Mouse (Mus musculus): ENCODE data around the gene Xcr1. TPM values are rescaled to one million over a fixed set of nuclear protein-coding genes. Genes with fewer than 3 reads are reported as not detected.

Gene Xcr1
- polyA plus RNA-seq, 1 experiment from 2014 or later, result not detected

DNA sequence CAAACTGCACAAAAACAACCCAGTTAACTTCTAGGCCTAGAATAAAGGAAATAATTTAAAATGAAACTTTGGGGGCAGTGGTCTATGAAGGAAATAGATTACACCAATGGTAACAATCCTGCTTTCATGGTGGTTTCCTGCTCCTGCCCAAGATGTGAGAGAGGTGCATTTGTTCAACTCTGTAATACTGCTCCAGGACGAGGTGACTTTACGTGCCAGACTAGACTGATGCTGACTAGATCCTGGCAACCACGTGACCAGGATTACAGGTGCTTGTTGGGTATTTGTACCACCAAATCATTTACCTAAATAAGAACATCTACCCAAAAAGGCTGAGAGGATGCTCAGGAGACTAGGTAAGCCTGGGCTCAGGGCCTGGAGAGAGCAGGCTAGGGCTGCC lies 50.0 kb downstream of the Xcr1 start:
- WGBS, result 89% methylated on average over 3 of the region's 3 CpGs
- H3K27me3 ChIP-seq, result no peaks in the 10 kb centered on the region
- no peak overlapping the region for H3K9ac ChIP-seq
- no peak overlapping the region for H3K27ac ChIP-seq
- H3K36me3 ChIP-seq, result peaks cover 70% of the 10 kb centered on the region
- H3K9me3 ChIP-seq (replicated peaks), result no peaks in the 10 kb centered on the region
- no peak overlapping the region for H3K4me2 ChIP-seq
- no peak overlapping the region for H3K4me3 ChIP-seq (replicated peaks)
- no peaks in the 10 kb centered on the region for H3K4me1 ChIP-seq
- no peak for ATAC-seq (replicated peaks; ENCODE audit: low FRiP score)

- 69% methylated on average over 7 of the region's 7 CpGs for WGBS
- no peaks in the 10 kb centered on the region for H3K9me3 ChIP-seq (replicated peaks)
These were observed 53.2 kb downstream of the Xcr1 start for GRCm38 (mm10) chr9:123808583-123808982.

DNA sequence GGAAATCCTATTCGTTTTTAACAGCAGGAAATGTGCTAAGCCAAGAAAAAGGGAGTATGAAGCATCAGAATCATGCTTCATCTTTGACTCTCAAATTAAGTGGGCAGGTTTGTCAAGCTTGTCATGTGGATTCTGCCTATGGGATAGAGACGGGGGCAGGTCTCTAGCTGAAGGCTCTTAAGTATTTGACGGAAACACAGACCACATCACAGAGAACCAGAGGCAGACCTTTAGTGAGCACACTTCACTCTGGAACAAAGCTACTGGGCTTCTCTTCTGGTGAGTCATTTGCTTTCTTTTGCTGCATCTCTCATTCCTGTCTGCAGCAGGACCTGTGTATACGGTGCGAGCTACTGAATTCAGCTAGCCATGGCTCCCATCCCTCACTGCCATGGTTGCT lies 55.6 kb downstream of the Xcr1 start, which contains the start of gene Cxcr6:
Gene Cxcr6, plus strand, starts transcription at position 209 of the 400 bp plus-strand sequence.
- WGBS, result 92% methylated on average over 5 of the region's 5 CpGs

More at GRCm38 (mm10) chr9:123808583-123808982, 53.2 kb downstream of the Xcr1 start:
- Histone ChIP-seq H3K27me3 (no peaks in the 10 kb centered on the region), H3K36me3 (peaks cover 49% of the 10 kb centered on the region), H3K4me2 (no peak overlapping the region), H3K27ac (no peak overlapping the region), H3K4me3 (replicated peaks) (no peak overlapping the region), H3K4me1 (no peaks in the 10 kb centered on the region), H3K9ac (no peak overlapping the region)
- no peak for ATAC-seq (replicated peaks; ENCODE audit: low FRiP score)

GRCm38 (mm10) chr9:123805241-123805640 lies 56.6 kb downstream of the Xcr1 start:
- Histone ChIP-seq H3K4me3 (replicated peaks) (no peak overlapping the region), H3K4me1 (no peaks in the 10 kb centered on the region), H3K27ac (no peak overlapping the region), H3K36me3 (peaks cover 39% of the 10 kb centered on the region), H3K9ac (no peak overlapping the region), H3K9me3 (replicated peaks) (no peaks in the 10 kb centered on the region), H3K4me2 (no peak overlapping the region), H3K27me3 (no peaks in the 10 kb centered on the region)
- ATAC-seq (replicated peaks; ENCODE audit: low FRiP score), result no peak
- WGBS, result 97% methylated on average over 2 of the region's 2 CpGs

More for the DNA sequence above, 55.6 kb downstream of the Xcr1 start, which contains the start of gene Cxcr6:
- H3K27me3 ChIP-seq, result no peaks in the 10 kb centered on the region
- no peak within 1 kb of the TSS for H3K4me2 ChIP-seq
- no peak within 1 kb of the TSS for H3K27ac ChIP-seq
- no peak within 1 kb of the TSS for H3K4me3 ChIP-seq (replicated peaks)
- H3K4me1 ChIP-seq, result no peaks in the 10 kb centered on the region
- peaks cover 39% of the 10 kb centered on the region for H3K36me3 ChIP-seq
- H3K9ac ChIP-seq, result no peak within 1 kb of the TSS
- no peak for ATAC-seq (replicated peaks; ENCODE audit: low FRiP score)
- H3K9me3 ChIP-seq (replicated peaks), result no peaks in the 10 kb centered on the region

- H3K4me1 ChIP-seq, result no peaks in the 10 kb centered on the region
- no peak overlapping the region for H3K9ac ChIP-seq
- no peak overlapping the region for H3K4me2 ChIP-seq
- H3K36me3 ChIP-seq, result peaks cover 34% of the 10 kb centered on the region
- no peak overlapping the region for H3K27ac ChIP-seq
- no peaks in the 10 kb centered on the region for H3K27me3 ChIP-seq
- no peaks in the 10 kb centered on the region for H3K9me3 ChIP-seq (replicated peaks)
- H3K4me3 ChIP-seq (replicated peaks), result no peak overlapping the region
- ATAC-seq (replicated peaks; ENCODE audit: low FRiP score), result no peak
These were observed 58.9 kb downstream of the Xcr1 start for GRCm38 (mm10) chr9:123802896-123803295.

- Histone ChIP-seq H3K9me3 (replicated peaks) (no peaks in the 10 kb centered on the region), H3K27me3 (no peaks in the 10 kb centered on the region), H3K4me3 (replicated peaks) (no peak overlapping the region), H3K4me1 (no peaks in the 10 kb centered on the region), H3K36me3 (peaks cover 36% of the 10 kb centered on the region), H3K9ac (no peak overlapping the region), H3K4me2 (no peak overlapping the region), H3K27ac (no peak overlapping the region)
- WGBS, result 91% methylated on average over 2 of the region's 2 CpGs
- ATAC-seq (replicated peaks; ENCODE audit: low FRiP score), result no peak
These were observed 59.4 kb downstream of the Xcr1 start for GRCm38 (mm10) chr9:123802421-123802820.

Other genes with a start within 250 kb of the Xcr1 start
- gene Slc6a20b, start 229.5 kb downstream of the Xcr1 start, polyA plus RNA-seq (2015; fragmentation: Nextera tagmentation; extraction: Ambion mirVana), result 2.2 and 2.7 TPM in 2 replicates
- 0.08 and 0.12 TPM in 2 replicates for gene Ccr9, start 183.6 kb downstream of the Xcr1 start, polyA plus RNA-seq (2015; fragmentation: Nextera tagmentation; extraction: Ambion mirVana)
- 0.58 and 0.78 TPM in 2 replicates for gene Slc6a20a, start 183.1 kb downstream of the Xcr1 start, polyA plus RNA-seq (2015; fragmentation: Nextera tagmentation; extraction: Ambion mirVana)
- 47.6 and 56.0 TPM in 2 replicates for gene Lztfl1, start 144.3 kb downstream of the Xcr1 start, polyA plus RNA-seq (2015; fragmentation: Nextera tagmentation; extraction: Ambion mirVana)
- gene Cxcr6, start 55.6 kb downstream of the Xcr1 start, polyA plus RNA-seq (2015; fragmentation: Nextera tagmentation; extraction: Ambion mirVana), result 0.29 TPM in 1 of 2 replicates, not detected in the other
- 12.4 and 15.1 TPM in 2 replicates for gene Fyco1, start 10.1 kb downstream of the Xcr1 start, polyA plus RNA-seq (2015; fragmentation: Nextera tagmentation; extraction: Ambion mirVana)
- gene Ccr1, start 106.7 kb upstream of the Xcr1 start, polyA plus RNA-seq (2015; fragmentation: Nextera tagmentation; extraction: Ambion mirVana), result 1.9 and 2.7 TPM in 2 replicates
- not detected in 2 replicates for gene Ccr1l1, start 116.4 kb upstream of the Xcr1 start, polyA plus RNA-seq (2015; fragmentation: Nextera tagmentation; extraction: Ambion mirVana)
- 0.08 and 0.15 TPM in 2 replicates for gene Ccr3, start 159.9 kb upstream of the Xcr1 start, polyA plus RNA-seq (2015; fragmentation: Nextera tagmentation; extraction: Ambion mirVana)
- gene Ccr2, start 239.9 kb upstream of the Xcr1 start, polyA plus RNA-seq (2015; fragmentation: Nextera tagmentation; extraction: Ambion mirVana), result 2.2 and 2.6 TPM in 2 replicates